Mouse (Mus musculus): ENCODE measurements at regions not wholly inside any gene's neighbourhood (a gene's known extent, or its start where the extent isn't known, plus 50 kb on each side); places are given as distances from the start of the nearest gene placed in this dataset.

GRCm38 (mm10) chr1:60627786-60628453 lies 61.0 kb upstream of the Raph1 start:
- DNase-seq (ENCODE audit: low spot score in 2 of 2), result no peak

GRCm38 (mm10) chr1:60627367-60627766 lies 60.5 kb upstream of the Raph1 start:
- DNase-seq (ENCODE audit: low spot score in 2 of 2), result no peak

- peak; percentile 10 to 13 for DNase-seq (ENCODE audit: low spot score in 2 of 2)
Observed at GRCm38 (mm10) chr1:60625698-60626486, 59.0 kb upstream of the Raph1 start.

GRCm38 (mm10) chr1:60624231-60624630 lies 57.3 kb upstream of the Raph1 start:
- no peak for DNase-seq (ENCODE audit: low spot score in 2 of 2)

GRCm38 (mm10) chr1:60623440-60624016 lies 56.6 kb upstream of the Raph1 start:
- no peak for DNase-seq (ENCODE audit: low spot score in 2 of 2)

- DNase-seq (ENCODE audit: low spot score in 2 of 2), result no peak
Observed at GRCm38 (mm10) chr1:60621770-60622169, 54.9 kb upstream of the Raph1 start.

- no peak for DNase-seq (ENCODE audit: low spot score in 2 of 2)
Observed at GRCm38 (mm10) chr1:60621064-60621726, 54.3 kb upstream of the Raph1 start.

GRCm38 (mm10) chr1:60618389-60618788 lies 51.5 kb upstream of the Raph1 start:
- DNase-seq (ENCODE audit: low spot score in 2 of 2), result no peak

GRCm38 (mm10) chr1:60616916-60617315 lies 50.0 kb upstream of the Raph1 start:
- DNase-seq (ENCODE audit: low spot score in 2 of 2), result no peak
